Mouse (Mus musculus) limb, embryonic 14.5 days (tissue): Measurements from ENCODE around the gene Pramel7. TPM values are rescaled to one million over a fixed set of nuclear protein-coding genes. Genes with fewer than 3 reads are reported as not detected.

ENCODE experiments used
- ATAC-seq: fragments of 200-750 bp; cut with Nextera tagmentation; 2 replicates; pipeline ENCODE4 v1.8.0; 2017; ENCODE audit warnings: low read depth, moderate number of reproducible peaks, moderate TSS enrichment; ENCODE audit not compliant: low FRiP score
- DNase-seq: peaks from one replicate; pipeline ENCODE4 v3.0.0-alpha.2; 2015; ENCODE audit warnings: low spot score
- H3K27ac ChIP-seq: fragments of 300-500 bp; sonication (generic); replicated peaks from 2 replicates; pipeline ENCODE4 v1.5.1; 2014; ENCODE audit warnings: low read depth, mild to moderate bottlenecking, low read length, moderate library complexity, mixed read lengths
- H3K27me3 ChIP-seq: fragments of 300-500 bp; sonication (generic); 2 replicates; pipeline ENCODE4 v1.6.1; 2014; ENCODE audit warnings: low read length, mixed read lengths; ENCODE audit not compliant: control insufficient read depth, insufficient read depth
- H3K36me3 ChIP-seq: fragments of 300-500 bp; sonication (generic); 2 replicates; pipeline ENCODE4 v1.6.1; 2014; ENCODE audit warnings: mild to moderate bottlenecking, low read length, moderate library complexity, mixed read lengths; ENCODE audit not compliant: control insufficient read depth, insufficient read depth
- H3K4me1 ChIP-seq: fragments of 300-500 bp; sonication (generic); 2 replicates; pipeline ENCODE4 v1.6.1; 2014; ENCODE audit warnings: antibody characterized with exemption, low read length, mixed read lengths; ENCODE audit not compliant: control insufficient read depth, insufficient read depth
- H3K4me2 ChIP-seq: fragments of 300-500 bp; sonication (generic); replicated peaks from 2 replicates; pipeline ENCODE4 v1.6.1; 2014; ENCODE audit warnings: low read depth, mild to moderate bottlenecking, low read length, moderate library complexity; ENCODE audit not compliant: severe bottlenecking
- H3K4me3 ChIP-seq: fragments of 300-500 bp; sonication (generic); replicated peaks from 2 replicates; pipeline ENCODE4 v1.5.1; 2014; ENCODE audit warnings: low read length
- H3K9ac ChIP-seq: fragments of 300-500 bp; sonication (generic); 2 replicates; pipeline ENCODE4 v1.6.1; 2014; ENCODE audit warnings: mild to moderate bottlenecking, low read depth, low read length, moderate library complexity; ENCODE audit not compliant: severe bottlenecking
- H3K9me3 ChIP-seq: fragments of 300-500 bp; sonication (generic); 2 replicates; pipeline ENCODE4 v1.6.1; 2016; ENCODE audit warnings: low read length; ENCODE audit not compliant: control insufficient read depth
- POLR2A ChIP-seq: fragments of 200-500 bp; IDR thresholded peaks from 2 replicates; pipeline ENCODE4 v1.8.0; 2012; ENCODE audit warnings: inconsistent platforms, mild to moderate bottlenecking, moderate library complexity, borderline replicate concordance; ENCODE audit not compliant: insufficient read depth, insufficient read length; ENCODE audit errors: extremely low read depth
- WGBS: fragments of 180-500 bp; shearing (Covaris S2); extraction: QIAGEN DNeasy Blood & Tissue Kit; methylation state at CpG from one replicate; pipeline ENCODE4 v1.1.7; 2014; 5-methylcytosine and 5-hydroxymethylcytosine counted together
- polyA plus RNA-seq, 2 experiments: library from polyadenylated mRNA; depleted of rRNA in 1 of 2; stranded (reverse) in 1 of 2; unstranded in 1 of 2; fragments of >200 nt; fragmentation: Nextera tagmentation in 1 of 2; extraction: Ambion mirVana in 1 of 2; gene quantifications; 2 replicates each; pipeline versions ENCODE4 v1.2.1 to v1.2.3; 2012 to 2014

Gene Pramel7
- polyA plus RNA-seq, 2 experiments = not detected

GRCm38 (mm10) chr2:87482276-87482675 is 14.6 kb downstream of the Pramel7 start:
- no peak overlapping the region for H3K4me3 ChIP-seq
- 76% methylated on average over 2 of the region's 2 CpGs for WGBS
- DNase-seq (no peak), ATAC-seq (no peak)
- no peak for TF ChIP-seq POLR2A
- no peak overlapping the region for H3K4me2 ChIP-seq
- no peaks in the 10 kb centered on the region for H3K9me3 ChIP-seq
- no peak overlapping the region for H3K9ac ChIP-seq
- H3K27me3 ChIP-seq = no peaks in the 10 kb centered on the region
- H3K4me1 ChIP-seq = no peaks in the 10 kb centered on the region
- no peaks in the 10 kb centered on the region for H3K36me3 ChIP-seq
- no peak overlapping the region for H3K27ac ChIP-seq

DNA sequence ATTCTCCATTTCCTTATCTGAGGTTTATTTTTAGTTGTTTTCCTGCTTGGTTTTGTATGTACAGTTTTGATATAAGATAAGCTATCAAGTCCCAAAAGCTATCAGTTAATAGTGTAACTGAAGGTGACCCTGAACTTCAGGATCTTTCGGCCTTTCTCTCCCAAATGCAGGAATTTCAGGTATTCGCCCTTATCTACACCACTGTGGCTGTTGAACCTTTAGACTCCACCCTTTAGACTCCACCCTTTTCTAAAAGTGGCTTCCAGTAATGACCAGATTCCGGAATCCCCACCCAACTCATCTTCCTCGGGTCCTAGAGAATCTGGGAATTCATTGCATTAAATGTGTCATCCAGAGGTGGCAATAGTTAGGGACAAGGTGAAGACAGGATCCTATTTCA is 15.7 kb downstream of the Pramel7 start:
- Histone ChIP-seq H3K4me2 (no peak overlapping the region), H3K4me3 (no peak overlapping the region), H3K4me1 (no peaks in the 10 kb centered on the region), H3K27ac (no peak overlapping the region), H3K27me3 (no peaks in the 10 kb centered on the region), H3K36me3 (no peaks in the 10 kb centered on the region), H3K9me3 (no peaks in the 10 kb centered on the region), H3K9ac (no peak overlapping the region)
- WGBS = 84% methylated on average over 4 of the region's 4 CpGs
- DNase-seq (no peak), ATAC-seq (no peak)
- no peak for TF ChIP-seq POLR2A

DNA sequence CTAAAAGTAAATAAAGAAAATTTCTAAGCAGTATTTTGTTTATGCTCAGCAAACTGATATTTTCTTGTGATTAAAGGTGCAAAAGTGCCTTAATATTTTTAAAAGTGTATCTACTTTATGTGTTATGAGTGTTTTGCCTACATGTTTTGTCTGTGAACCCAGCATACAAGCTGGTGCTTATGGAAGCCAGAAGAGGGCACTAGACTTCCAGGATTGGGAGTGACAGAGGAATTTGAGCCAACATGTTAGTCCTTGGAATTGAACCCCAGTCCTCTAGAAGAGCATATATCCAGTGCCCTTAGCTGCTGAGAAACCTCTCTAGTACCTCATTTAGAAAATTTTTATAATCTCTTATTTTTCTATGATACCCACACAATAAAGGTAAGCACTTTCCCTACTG is 16.7 kb downstream of the Pramel7 start:
- H3K27me3 ChIP-seq = no peaks in the 10 kb centered on the region
- TF ChIP-seq POLR2A = no peak
- no peak overlapping the region for H3K27ac ChIP-seq
- no peak overlapping the region for H3K4me3 ChIP-seq
- no peak overlapping the region for H3K9ac ChIP-seq
- no peak for ATAC-seq
- H3K4me2 ChIP-seq = no peak overlapping the region
- no peaks in the 10 kb centered on the region for H3K4me1 ChIP-seq
- no peaks in the 10 kb centered on the region for H3K36me3 ChIP-seq
- no peak for DNase-seq
- H3K9me3 ChIP-seq = no peaks in the 10 kb centered on the region

GRCm38 (mm10) chr2:87461769-87462168 is 35.1 kb downstream of the Pramel7 start:
- H3K9ac ChIP-seq = no peak overlapping the region
- H3K9me3 ChIP-seq = no peaks in the 10 kb centered on the region
- no peaks in the 10 kb centered on the region for H3K27me3 ChIP-seq
- no peaks in the 10 kb centered on the region for H3K36me3 ChIP-seq
- TF ChIP-seq POLR2A = no peak
- H3K4me3 ChIP-seq = no peak overlapping the region
- 87% methylated on average over 4 of the region's 4 CpGs for WGBS
- ATAC-seq (no peak), DNase-seq (no peak)
- no peak overlapping the region for H3K4me2 ChIP-seq
- H3K27ac ChIP-seq = no peak overlapping the region
- no peaks in the 10 kb centered on the region for H3K4me1 ChIP-seq

GRCm38 (mm10) chr2:87453662-87454061 is 43.2 kb downstream of the Pramel7 start, which contains the start of gene Olfr1126:
Olfr1126 (plus strand) TSS chr2:87453962.
- no peak for TF ChIP-seq POLR2A
- Histone ChIP-seq H3K9ac (no peak within 1 kb of the TSS), H3K36me3 (no peaks in the 10 kb centered on the region), H3K4me3 (no peak within 1 kb of the TSS), H3K9me3 (no peaks in the 10 kb centered on the region), H3K27me3 (no peaks in the 10 kb centered on the region), H3K4me1 (no peaks in the 10 kb centered on the region), H3K27ac (no peak within 1 kb of the TSS), H3K4me2 (no peak within 1 kb of the TSS)
- DNase-seq (no peak), ATAC-seq (no peak)

Other genes with a start within 250 kb of the Pramel7 start
- not detected in 2 replicates for gene Olfr1115, start 249.1 kb downstream of the Pramel7 start, polyA plus RNA-seq (2012; rRNA removed)
- gene Olfr1115, start 249.1 kb downstream of the Pramel7 start, polyA plus RNA-seq (2014; fragmentation: Nextera tagmentation; extraction: Ambion mirVana) = not detected in 2 replicates
- gene Olfr1116, start 229.6 kb downstream of the Pramel7 start, polyA plus RNA-seq (2012; rRNA removed) = not detected in 2 replicates
- gene Olfr1116, start 229.6 kb downstream of the Pramel7 start, polyA plus RNA-seq (2014; fragmentation: Nextera tagmentation; extraction: Ambion mirVana) = not detected in 2 replicates
- gene Olfr1118, start 189.5 kb downstream of the Pramel7 start, polyA plus RNA-seq (2012; rRNA removed) = not detected in 2 replicates
- gene Olfr1118, start 189.5 kb downstream of the Pramel7 start, polyA plus RNA-seq (2014; fragmentation: Nextera tagmentation; extraction: Ambion mirVana) = not detected in 2 replicates
- not detected in 2 replicates for gene Olfr1120, start 142.3 kb downstream of the Pramel7 start, polyA plus RNA-seq (2012; rRNA removed)
- not detected in 2 replicates for gene Olfr1120, start 142.3 kb downstream of the Pramel7 start, polyA plus RNA-seq (2014; fragmentation: Nextera tagmentation; extraction: Ambion mirVana)
- gene Olfr1121, start 127.2 kb downstream of the Pramel7 start, polyA plus RNA-seq (2012; rRNA removed) = not detected in 2 replicates
- not detected in 2 replicates for gene Olfr1121, start 127.2 kb downstream of the Pramel7 start, polyA plus RNA-seq (2014; fragmentation: Nextera tagmentation; extraction: Ambion mirVana)
- gene Olfr1122, start 111.2 kb downstream of the Pramel7 start, polyA plus RNA-seq (2012; rRNA removed) = not detected in 2 replicates
- gene Olfr1122, start 111.2 kb downstream of the Pramel7 start, polyA plus RNA-seq (2014; fragmentation: Nextera tagmentation; extraction: Ambion mirVana) = not detected in 2 replicates
- not detected in 2 replicates for gene Olfr1123, start 80.5 kb downstream of the Pramel7 start, polyA plus RNA-seq (2012; rRNA removed)
- gene Olfr1123, start 80.5 kb downstream of the Pramel7 start, polyA plus RNA-seq (2014; fragmentation: Nextera tagmentation; extraction: Ambion mirVana) = not detected in 2 replicates
- not detected in 2 replicates for gene Olfr1124, start 66.8 kb downstream of the Pramel7 start, polyA plus RNA-seq (2012; rRNA removed)
- gene Olfr1124, start 66.8 kb downstream of the Pramel7 start, polyA plus RNA-seq (2014; fragmentation: Nextera tagmentation; extraction: Ambion mirVana) = not detected in 2 replicates
- not detected in 2 replicates for gene Olfr1126, start 43.1 kb downstream of the Pramel7 start, polyA plus RNA-seq (2012; rRNA removed)
- not detected in 2 replicates for gene Olfr1126, start 43.1 kb downstream of the Pramel7 start, polyA plus RNA-seq (2014; fragmentation: Nextera tagmentation; extraction: Ambion mirVana)
- not detected in 2 replicates for gene Pramel6, start 9.5 kb upstream of the Pramel7 start, polyA plus RNA-seq (2012; rRNA removed)
- gene Pramel6, start 9.5 kb upstream of the Pramel7 start, polyA plus RNA-seq (2014; fragmentation: Nextera tagmentation; extraction: Ambion mirVana) = not detected in 2 replicates
- gene Olfr153, start 34.7 kb upstream of the Pramel7 start, polyA plus RNA-seq (2012; rRNA removed) = not detected in 2 replicates
- gene Olfr153, start 34.7 kb upstream of the Pramel7 start, polyA plus RNA-seq (2014; fragmentation: Nextera tagmentation; extraction: Ambion mirVana) = not detected in 2 replicates
- gene Olfr1128, start 48.4 kb upstream of the Pramel7 start, polyA plus RNA-seq (2012; rRNA removed) = not detected in 2 replicates
- gene Olfr1128, start 48.4 kb upstream of the Pramel7 start, polyA plus RNA-seq (2014; fragmentation: Nextera tagmentation; extraction: Ambion mirVana) = not detected in 2 replicates
- gene Olfr1129, start 76.8 kb upstream of the Pramel7 start, polyA plus RNA-seq (2012; rRNA removed) = not detected in 2 replicates
- gene Olfr1129, start 76.8 kb upstream of the Pramel7 start, polyA plus RNA-seq (2014; fragmentation: Nextera tagmentation; extraction: Ambion mirVana) = not detected in 2 replicates
- gene Olfr1130, start 109.1 kb upstream of the Pramel7 start, polyA plus RNA-seq (2012; rRNA removed) = not detected in 2 replicates
- gene Olfr1130, start 109.1 kb upstream of the Pramel7 start, polyA plus RNA-seq (2014; fragmentation: Nextera tagmentation; extraction: Ambion mirVana) = not detected in 2 replicates
- gene Olfr1131, start 130.0 kb upstream of the Pramel7 start, polyA plus RNA-seq (2012; rRNA removed) = not detected in 2 replicates
- gene Olfr1131, start 130.0 kb upstream of the Pramel7 start, polyA plus RNA-seq (2014; fragmentation: Nextera tagmentation; extraction: Ambion mirVana) = not detected in 2 replicates
- not detected in 2 replicates for gene Olfr1132, start 140.4 kb upstream of the Pramel7 start, polyA plus RNA-seq (2012; rRNA removed)
- gene Olfr1132, start 140.4 kb upstream of the Pramel7 start, polyA plus RNA-seq (2014; fragmentation: Nextera tagmentation; extraction: Ambion mirVana) = not detected in 2 replicates
- gene Olfr1133, start 150.3 kb upstream of the Pramel7 start, polyA plus RNA-seq (2012; rRNA removed) = not detected in 2 replicates
- not detected in 2 replicates for gene Olfr1133, start 150.3 kb upstream of the Pramel7 start, polyA plus RNA-seq (2014; fragmentation: Nextera tagmentation; extraction: Ambion mirVana)
- gene Olfr1134, start 161.4 kb upstream of the Pramel7 start, polyA plus RNA-seq (2012; rRNA removed) = not detected in 2 replicates
- gene Olfr1134, start 161.4 kb upstream of the Pramel7 start, polyA plus RNA-seq (2014; fragmentation: Nextera tagmentation; extraction: Ambion mirVana) = not detected in 2 replicates
- not detected in 2 replicates for gene Olfr1135, start 176.6 kb upstream of the Pramel7 start, polyA plus RNA-seq (2012; rRNA removed)
- gene Olfr1135, start 176.6 kb upstream of the Pramel7 start, polyA plus RNA-seq (2014; fragmentation: Nextera tagmentation; extraction: Ambion mirVana) = not detected in 2 replicates
- gene Olfr1136, start 196.9 kb upstream of the Pramel7 start, polyA plus RNA-seq (2012; rRNA removed) = not detected in 2 replicates
- gene Olfr1136, start 196.9 kb upstream of the Pramel7 start, polyA plus RNA-seq (2014; fragmentation: Nextera tagmentation; extraction: Ambion mirVana) = not detected in 2 replicates
- not detected in 2 replicates for gene Olfr1137, start 216.1 kb upstream of the Pramel7 start, polyA plus RNA-seq (2012; rRNA removed)
- not detected in 2 replicates for gene Olfr1137, start 216.1 kb upstream of the Pramel7 start, polyA plus RNA-seq (2014; fragmentation: Nextera tagmentation; extraction: Ambion mirVana)
- not detected in 2 replicates for gene Olfr1138, start 242.9 kb upstream of the Pramel7 start, polyA plus RNA-seq (2012; rRNA removed)
- gene Olfr1138, start 242.9 kb upstream of the Pramel7 start, polyA plus RNA-seq (2014; fragmentation: Nextera tagmentation; extraction: Ambion mirVana) = not detected in 2 replicates
- gene Olfr1140, start 246.7 kb upstream of the Pramel7 start, polyA plus RNA-seq (2012; rRNA removed) = not detected in 2 replicates
- gene Olfr1140, start 246.7 kb upstream of the Pramel7 start, polyA plus RNA-seq (2014; fragmentation: Nextera tagmentation; extraction: Ambion mirVana) = not detected in 2 replicates